Mouse (Mus musculus): Measurements from ENCODE around the gene Slc44a2.

GRCm38 (mm10) chr9:21392646-21393175, 72.2 kb downstream of the Slc44a2 start:
- no peak for TF ChIP-seq POLR2A (IDR thresholded peaks at IDR 0.05; ENCODE audit: borderline replicate concordance, insufficient read depth, low read length)
- no peak for TF ChIP-seq CTCF (IDR thresholded peaks at IDR 0.05; ENCODE audit: borderline replicate concordance, insufficient read depth, low read depth, low read length)

Data from cerebellum, adult 2 months (tissue).